Mouse (Mus musculus) limb, embryonic 13.5 days (tissue): Measurements from ENCODE around the gene Atrn. TPM values are rescaled to one million over a fixed set of nuclear protein-coding genes. Genes with fewer than 3 reads are reported as not detected.
A peak's percentile ranks its signal among the peaks of the same experiment; 100 is the strongest.

ENCODE experiments used
- ATAC-seq: fragments of 200-750 bp; cut with Nextera tagmentation; 2 replicates; pipeline ENCODE4 v1.8.0; 2017; ENCODE audit warnings: low read depth, moderate number of reproducible peaks, moderate TSS enrichment; ENCODE audit not compliant: low FRiP score
- H3K27ac ChIP-seq: fragments of 300-500 bp; sonication (generic); 2 replicates; pipeline ENCODE4 v1.5.1; 2015; ENCODE audit warnings: inconsistent platforms, mild to moderate bottlenecking, moderate library complexity
- H3K27me3 ChIP-seq: fragments of 300-500 bp; sonication (generic); 2 replicates; pipeline ENCODE4 v1.6.1; 2015; ENCODE audit warnings: mild to moderate bottlenecking, inconsistent platforms
- H3K36me3 ChIP-seq: fragments of 300-500 bp; sonication (generic); 2 replicates; pipeline ENCODE4 v1.6.1; 2015; ENCODE audit warnings: inconsistent platforms, mild to moderate bottlenecking, moderate library complexity
- H3K4me1 ChIP-seq: fragments of 300-500 bp; sonication (generic); 2 replicates; pipeline ENCODE4 v1.6.1; 2015; ENCODE audit warnings: inconsistent platforms
- H3K4me2 ChIP-seq: fragments of 300-500 bp; sonication (generic); replicated peaks from 2 replicates; pipeline ENCODE4 v1.6.1; 2015; ENCODE audit warnings: inconsistent platforms, mild to moderate bottlenecking, moderate library complexity
- H3K4me3 ChIP-seq: fragments of 300-500 bp; sonication (generic); 2 replicates; pipeline ENCODE4 v1.5.1; 2015; ENCODE audit warnings: moderate library complexity, mild to moderate bottlenecking, inconsistent platforms
- H3K9ac ChIP-seq: fragments of 300-500 bp; sonication (generic); 2 replicates; pipeline ENCODE4 v1.6.1; 2015; ENCODE audit warnings: mild to moderate bottlenecking, inconsistent platforms
- H3K9me3 ChIP-seq: fragments of 300-500 bp; sonication (generic); 2 replicates; pipeline ENCODE4 v1.6.1; 2016; ENCODE audit warnings: inconsistent platforms
- WGBS: fragments of 180-500 bp; shearing (Covaris S2); methylation state at CpG from one replicate; pipeline ENCODE4 v1.1.7; 2015; 5-methylcytosine and 5-hydroxymethylcytosine counted together
- polyA plus RNA-seq: library from polyadenylated mRNA; unstranded; fragments of >200 nt; fragmentation: Nextera tagmentation; extraction: Ambion mirVana; gene quantifications from 2 replicates; pipeline ENCODE4 v1.2.1, GENCODE M21; 2015

The Atrn gene
- polyA plus RNA-seq, 1 experiment from 2014 or later = 8.5 TPM

GRCm38 (mm10) chr2:130916521-130917147 lies 10.3 kb downstream of the Atrn start:
- no peak overlapping the region for H3K4me3 ChIP-seq
- H3K4me1 ChIP-seq = peaks cover 14% of the 10 kb centered on the region; the same call in 1 of the 2 replicates
- H3K4me2 ChIP-seq = no peak overlapping the region
- no peak overlapping the region for H3K9ac ChIP-seq
- H3K9me3 ChIP-seq = no peaks in the 10 kb centered on the region
- no peaks in the 10 kb centered on the region for H3K27me3 ChIP-seq
- 18% methylated on average over 3 of the region's 3 CpGs for WGBS
- ATAC-seq = no peak; the same call in 1 of the 2 replicates
- 0 out of 2 replicates have a peak overlapping the region, but pooled peaks have one; percentile 7 for H3K27ac ChIP-seq
- no peaks in the 10 kb centered on the region for H3K36me3 ChIP-seq

DNA sequence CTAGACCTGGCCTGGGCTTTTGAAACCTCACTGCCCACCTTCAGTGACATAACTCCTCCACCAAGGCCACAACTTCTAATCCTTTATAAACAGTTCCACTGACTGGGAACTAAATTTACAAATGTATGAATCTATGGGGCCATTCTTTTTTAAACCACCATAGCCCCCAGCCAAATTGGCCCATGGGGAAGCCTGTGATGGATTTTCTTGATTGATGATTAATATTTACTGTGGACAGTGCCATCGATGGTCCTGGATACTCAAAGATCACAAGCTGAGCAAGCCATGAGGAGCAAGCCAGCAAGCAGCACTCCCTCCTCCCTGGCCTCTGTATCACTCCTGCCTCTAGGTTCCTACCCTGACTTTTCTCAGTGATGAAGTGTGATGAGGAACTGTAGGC lies 11.4 kb downstream of the Atrn start:
- Histone ChIP-seq H3K27me3 (no peaks in the 10 kb centered on the region), H3K36me3 (no peaks in the 10 kb centered on the region), H3K9me3 (no peaks in the 10 kb centered on the region), H3K9ac (no peak overlapping the region), H3K4me3 (no peak overlapping the region), H3K4me1 (peaks cover 14% of the 10 kb centered on the region; the same call in 1 of the 2 replicates), H3K4me2 (no peak overlapping the region), H3K27ac (no peak overlapping the region)
- 92% methylated on average over 1 of the region's 1 CpGs for whole genome bisulfite sequencing
- ATAC-seq = no peak

DNA sequence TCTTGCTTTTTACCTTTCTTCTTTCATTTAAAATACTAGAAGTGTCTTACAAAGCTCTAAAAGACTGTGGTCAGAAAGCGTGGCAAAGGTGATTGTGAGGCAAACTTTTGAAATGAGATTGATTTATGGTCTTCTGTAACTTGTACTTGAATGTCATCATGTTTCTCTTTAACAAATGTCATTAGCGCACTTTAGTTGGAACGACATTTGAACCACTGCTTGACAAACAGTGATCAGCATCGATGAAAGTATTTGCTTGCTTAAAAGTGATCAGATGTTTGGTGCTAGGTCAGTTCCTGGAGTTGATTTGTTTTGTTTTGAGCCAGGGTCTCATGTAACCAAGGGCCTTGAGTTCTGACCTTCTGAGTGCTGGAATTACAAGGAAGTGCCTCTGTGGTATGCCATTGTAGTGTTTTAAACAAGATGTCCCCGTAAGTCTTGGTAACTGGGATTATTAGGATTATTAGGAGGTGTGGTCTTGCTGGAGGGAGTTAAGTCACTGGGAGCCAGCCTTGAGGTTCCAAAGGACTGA lies 12.8 kb downstream of the Atrn start:
- H3K27ac ChIP-seq = no peak overlapping the region
- no peak for ATAC-seq
- H3K9me3 ChIP-seq = no peaks in the 10 kb centered on the region
- H3K27me3 ChIP-seq = no peaks in the 10 kb centered on the region
- H3K4me2 ChIP-seq = no peak overlapping the region
- no peaks in the 10 kb centered on the region for H3K36me3 ChIP-seq
- H3K9ac ChIP-seq = no peak overlapping the region
- H3K4me3 ChIP-seq = no peak overlapping the region
- 63% methylated on average over 5 of the region's 5 CpGs for WGBS
- peaks cover 14% of the 10 kb centered on the region; the same call in 1 of the 2 replicates for H3K4me1 ChIP-seq

- Histone ChIP-seq H3K27me3 (no peaks in the 10 kb centered on the region), H3K4me2 (no peak overlapping the region), H3K36me3 (no peaks in the 10 kb centered on the region), H3K9ac (no peak overlapping the region), H3K4me1 (peaks cover 5% of the 10 kb centered on the region; the same call in 1 of the 2 replicates), H3K27ac (no peak overlapping the region), H3K9me3 (no peaks in the 10 kb centered on the region), H3K4me3 (no peak overlapping the region)
- no peak for ATAC-seq
- WGBS = 87% methylated on average over 2 of the region's 2 CpGs
Measured at GRCm38 (mm10) chr2:130924950-130925349, 18.7 kb downstream of the Atrn start.

- H3K4me1 ChIP-seq = peaks cover 5% of the 10 kb centered on the region; the same call in 1 of the 2 replicates
- no peak overlapping the region for H3K4me3 ChIP-seq
- no peak overlapping the region for H3K9ac ChIP-seq
- no peaks in the 10 kb centered on the region for H3K27me3 ChIP-seq
- WGBS = 83% methylated on average over 4 of the region's 4 CpGs
- no peak overlapping the region for H3K4me2 ChIP-seq
- H3K9me3 ChIP-seq = no peaks in the 10 kb centered on the region
- no peak for ATAC-seq
- no peaks in the 10 kb centered on the region for H3K36me3 ChIP-seq
- no peak overlapping the region for H3K27ac ChIP-seq
Measured at GRCm38 (mm10) chr2:130928031-130928430, 21.7 kb downstream of the Atrn start.

DNA sequence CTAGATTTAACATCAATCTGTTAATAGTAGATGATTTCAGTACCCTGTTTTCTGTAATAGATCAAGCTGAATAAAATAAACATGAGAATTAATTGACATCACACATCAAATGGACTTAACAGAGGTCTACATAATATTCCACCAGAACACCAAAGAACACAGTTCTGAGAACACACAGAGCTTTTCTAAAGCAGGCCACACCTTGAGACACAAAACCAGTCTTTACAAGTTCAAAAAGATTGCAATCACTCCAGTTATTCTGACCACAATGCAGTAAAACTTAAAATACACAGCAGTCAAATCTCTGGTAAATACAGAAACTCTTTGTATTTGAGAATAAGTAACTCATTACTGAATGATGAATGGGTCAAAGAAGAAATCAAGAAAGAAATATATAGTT lies 22.2 kb downstream of the Atrn start:
- no peak for ATAC-seq
- Histone ChIP-seq H3K27me3 (no peaks in the 10 kb centered on the region), H3K9me3 (no peaks in the 10 kb centered on the region), H3K4me3 (no peak overlapping the region), H3K4me1 (peaks cover 5% of the 10 kb centered on the region; the same call in 1 of the 2 replicates), H3K4me2 (no peak overlapping the region), H3K27ac (no peak overlapping the region), H3K36me3 (no peaks in the 10 kb centered on the region), H3K9ac (no peak overlapping the region)

- no peak overlapping the region for H3K4me3 ChIP-seq
- WGBS = 90% methylated on average over 5 of the region's 5 CpGs
- H3K9me3 ChIP-seq = no peaks in the 10 kb centered on the region
Measured at GRCm38 (mm10) chr2:130929994-130930393, 23.7 kb downstream of the Atrn start.

GRCm38 (mm10) chr2:130932865-130933264 lies 26.6 kb downstream of the Atrn start:
- Histone ChIP-seq H3K4me3 (no peak overlapping the region), H3K36me3 (peaks cover 9% of the 10 kb centered on the region), H3K27me3 (no peaks in the 10 kb centered on the region), H3K4me2 (no peak overlapping the region), H3K9ac (no peak overlapping the region), H3K27ac (no peak overlapping the region), H3K4me1 (no peaks in the 10 kb centered on the region), H3K9me3 (no peaks in the 10 kb centered on the region)
- no peak for ATAC-seq
- WGBS = 89% methylated on average over 12 of the region's 12 CpGs

More at GRCm38 (mm10) chr2:130929994-130930393, 23.7 kb downstream of the Atrn start:
- no peak overlapping the region for H3K4me2 ChIP-seq
- H3K4me1 ChIP-seq = peaks cover 5% of the 10 kb centered on the region; the same call in 1 of the 2 replicates
- no peaks in the 10 kb centered on the region for H3K27me3 ChIP-seq
- ATAC-seq = no peak
- no peak overlapping the region for H3K27ac ChIP-seq
- H3K9ac ChIP-seq = no peak overlapping the region
- no peaks in the 10 kb centered on the region for H3K36me3 ChIP-seq

- Histone ChIP-seq H3K27ac (no peak overlapping the region), H3K36me3 (peaks cover 13% of the 10 kb centered on the region), H3K27me3 (no peaks in the 10 kb centered on the region), H3K4me1 (no peaks in the 10 kb centered on the region), H3K4me2 (no peak overlapping the region), H3K9ac (no peak overlapping the region), H3K9me3 (no peaks in the 10 kb centered on the region), H3K4me3 (no peak overlapping the region)
- no peak for ATAC-seq
- WGBS = 78% methylated on average over 2 of the region's 2 CpGs
Measured at GRCm38 (mm10) chr2:130949781-130950180, 43.5 kb downstream of the Atrn start.

GRCm38 (mm10) chr2:130950548-130950947 lies 44.3 kb downstream of the Atrn start:
- no peak overlapping the region for H3K4me2 ChIP-seq
- H3K9ac ChIP-seq = no peak overlapping the region
- WGBS = 3% methylated on average over 1 of the region's 1 CpGs
- ATAC-seq = no peak; the same call in 1 of the 2 replicates
- no peak overlapping the region for H3K4me3 ChIP-seq
- no peaks in the 10 kb centered on the region for H3K27me3 ChIP-seq
- H3K9me3 ChIP-seq = no peaks in the 10 kb centered on the region
- no peaks in the 10 kb centered on the region for H3K4me1 ChIP-seq
- H3K27ac ChIP-seq = no peak overlapping the region
- peaks cover 13% of the 10 kb centered on the region for H3K36me3 ChIP-seq

DNA sequence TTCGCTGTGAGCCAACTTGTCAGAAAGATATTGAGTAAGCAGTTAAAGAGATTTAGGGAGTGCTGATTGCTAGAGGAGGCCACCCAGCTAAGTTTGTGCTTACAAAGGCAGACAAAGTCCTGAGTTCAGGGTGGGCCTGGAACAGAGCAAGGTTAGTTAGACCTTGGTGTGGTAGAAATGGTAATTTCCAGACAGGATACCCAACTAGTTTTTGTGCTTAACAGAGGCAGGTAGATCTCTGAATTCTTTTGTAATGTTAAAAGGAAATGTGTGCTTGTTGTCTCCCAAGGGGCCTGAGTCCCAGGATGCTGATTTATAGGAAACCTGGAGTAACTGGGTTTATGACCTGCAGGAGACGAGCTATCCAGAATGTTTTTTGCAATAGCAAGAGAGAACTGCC lies 52.6 kb downstream of the Atrn start:
- no peaks in the 10 kb centered on the region for H3K27me3 ChIP-seq
- no peak for ATAC-seq
- H3K36me3 ChIP-seq = peaks cover 30% of the 10 kb centered on the region

DNA sequence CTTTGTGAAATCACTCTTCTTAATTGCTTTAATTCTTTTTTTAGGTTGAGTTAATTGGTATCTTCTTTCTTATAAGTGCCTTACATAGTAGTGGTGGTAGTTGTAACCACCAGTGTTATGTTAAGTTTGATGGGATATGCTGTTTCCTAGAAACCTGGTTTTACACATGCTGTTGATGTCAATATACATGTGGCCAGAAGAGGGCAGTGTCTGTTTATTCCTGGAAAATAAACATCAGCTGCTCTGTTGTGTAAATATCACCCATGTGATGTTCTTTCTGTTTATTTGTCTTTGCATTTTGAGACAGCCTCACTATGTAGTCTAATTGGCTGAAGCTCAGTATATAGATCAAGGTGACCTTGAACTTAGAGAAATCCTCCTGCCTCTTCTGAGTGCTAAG lies 55.6 kb downstream of the Atrn start:
- Histone ChIP-seq H3K4me3 (no peak overlapping the region), H3K27me3 (no peaks in the 10 kb centered on the region), H3K27ac (no peak overlapping the region), H3K9ac (no peak overlapping the region), H3K36me3 (peaks cover 30% of the 10 kb centered on the region), H3K9me3 (no peaks in the 10 kb centered on the region), H3K4me2 (no peak overlapping the region), H3K4me1 (no peaks in the 10 kb centered on the region)
- no peak for ATAC-seq

More for the DNA sequence above, 52.6 kb downstream of the Atrn start:
- Histone ChIP-seq H3K4me3 (no peak overlapping the region), H3K9me3 (no peaks in the 10 kb centered on the region), H3K27ac (no peak overlapping the region), H3K4me1 (no peaks in the 10 kb centered on the region), H3K4me2 (no peak overlapping the region), H3K9ac (no peak overlapping the region)
- WGBS = 57% methylated on average over 2 of the region's 2 CpGs

GRCm38 (mm10) chr2:130965042-130965441 lies 58.7 kb downstream of the Atrn start:
- Histone ChIP-seq H3K27ac (no peak overlapping the region), H3K4me3 (no peak overlapping the region), H3K36me3 (peaks cover 12% of the 10 kb centered on the region), H3K4me2 (no peak overlapping the region), H3K27me3 (no peaks in the 10 kb centered on the region), H3K9me3 (no peaks in the 10 kb centered on the region), H3K9ac (no peak overlapping the region), H3K4me1 (no peaks in the 10 kb centered on the region)
- 88% methylated on average over 1 of the region's 1 CpGs for WGBS
- no peak for ATAC-seq
